Comparison of ENCODE assay signal across 10 mouse cellular contexts in genomic region chr8:121085011-121085410, GRCm38 (mm10). TPM values are rescaled to one million over a fixed set of nuclear protein-coding genes. Genes with fewer than 3 reads are reported as not detected.
DNase-seq lines count a peak whose midpoint lies in the region; ATAC-seq lines count a peak whose summit lies in the region.
"Had no signal": no experiment of that assay in that cellular context is flagged by ENCODE, and none has a peak within 500 bp of the region (broad histone marks: within the 10 kb centered on the region; RNA-seq: fewer than 3 reads in every experiment).

No protein-coding gene starts in this region.

- DNase-seq in kidney, adult 9 months = no peak
- DNase-seq in limb, embryonic 11.5 days (ENCODE audit: low spot score) = no peak
- no peak for DNase-seq in neural tube, embryonic 11.5 days (ENCODE audit: low spot score)
- DNase-seq in layer of hippocampus, postnatal 25 days (ENCODE audit: extremely low spot score in 1 of 2, low spot score in 1 of 2) = no peak
- DNase-seq in cerebellum, adult 11 months = no peak

- H3K4me1 ChIP-seq in kidney, embryonic 15.5 days = peaks cover 46% of the 10 kb centered on the region
- peaks cover 40% of the 10 kb centered on the region for H3K4me1 ChIP-seq in embryonic facial prominence, embryonic 15.5 days
- peaks cover 25% of the 10 kb centered on the region for H3K4me1 ChIP-seq in limb, embryonic 11.5 days (ENCODE audit: control insufficient read depth, insufficient read depth, low read length)
- H3K4me1 ChIP-seq in neural tube, embryonic 11.5 days (ENCODE audit: control insufficient read depth, insufficient read depth, low read length) = peaks cover 12% of the 10 kb centered on the region

- H3K36me3 ChIP-seq in kidney, embryonic 15.5 days = no peaks in the 10 kb centered on the region
- no peaks in the 10 kb centered on the region for H3K36me3 ChIP-seq in embryonic facial prominence, embryonic 15.5 days
- no peaks in the 10 kb centered on the region for H3K36me3 ChIP-seq in limb, embryonic 11.5 days (ENCODE audit: control insufficient read depth, insufficient read depth, low read length)
- H3K36me3 ChIP-seq in neural tube, embryonic 11.5 days (ENCODE audit: control insufficient read depth, insufficient read depth, low read length) = no peaks in the 10 kb centered on the region

- H3K4me2 ChIP-seq in kidney, embryonic 15.5 days = peak overlapping the region; percentile 98
- H3K4me2 ChIP-seq in embryonic facial prominence, embryonic 15.5 days (replicated peaks) = peak overlapping the region; percentile 97
- peak overlapping the region; percentile 92; the same call in 1 of the 2 replicates for H3K4me2 ChIP-seq in limb, embryonic 11.5 days (ENCODE audit: low read depth, severe bottlenecking)
- peak overlapping the region; percentile 75 for H3K4me2 ChIP-seq in neural tube, embryonic 11.5 days (ENCODE audit: low read depth)

- no peak for ATAC-seq in kidney, embryonic 15.5 days (replicated peaks; ENCODE audit: low FRiP score)
- no peak for ATAC-seq in embryonic facial prominence, embryonic 15.5 days (ENCODE audit: insufficient number of reproducible peaks, low FRiP score, low TSS enrichment, low read depth)
- ATAC-seq in limb, embryonic 11.5 days (ENCODE audit: insufficient number of reproducible peaks, low FRiP score, low TSS enrichment, low read depth) = no peak
- ATAC-seq in neural tube, embryonic 11.5 days (ENCODE audit: insufficient read depth, low FRiP score, low TSS enrichment) = no peak
- no peak for ATAC-seq in megakaryocyte-erythroid progenitor cell, adult 5-6 weeks (replicated peaks; ENCODE audit: low FRiP score, low TSS enrichment, poor library complexity, severe bottlenecking)

- H3K27me3 ChIP-seq in kidney, embryonic 15.5 days = peaks cover 100% of the 10 kb centered on the region
- peaks cover 100% of the 10 kb centered on the region for H3K27me3 ChIP-seq in embryonic facial prominence, embryonic 15.5 days
- peaks cover 96% of the 10 kb centered on the region for H3K27me3 ChIP-seq in limb, embryonic 11.5 days (ENCODE audit: control insufficient read depth, insufficient read depth, low read length)
- H3K27me3 ChIP-seq in neural tube, embryonic 11.5 days (ENCODE audit: control insufficient read depth, insufficient read depth, low read length) = peaks cover 99% of the 10 kb centered on the region

- no peaks in the 10 kb centered on the region for H3K9me3 ChIP-seq in kidney, embryonic 15.5 days (replicated peaks)
- no peaks in the 10 kb centered on the region for H3K9me3 ChIP-seq in embryonic facial prominence, embryonic 15.5 days (replicated peaks)
- H3K9me3 ChIP-seq in limb, embryonic 11.5 days (ENCODE audit: control insufficient read depth, low read length) = no peaks in the 10 kb centered on the region
- no peaks in the 10 kb centered on the region for H3K9me3 ChIP-seq in neural tube, embryonic 11.5 days (ENCODE audit: control insufficient read depth, low read length)

- H3K4me3 ChIP-seq in kidney, embryonic 15.5 days (replicated peaks) = peak overlapping the region; percentile 62
- H3K4me3 ChIP-seq in embryonic facial prominence, embryonic 15.5 days (replicated peaks) = peak overlapping the region; percentile 56
- H3K4me3 ChIP-seq in limb, embryonic 11.5 days (ENCODE audit: low read depth, low read length) = peak overlapping the region; percentile 41; the same call in 1 of the 2 replicates
- H3K4me3 ChIP-seq in neural tube, embryonic 11.5 days (ENCODE audit: low read depth, low read length) = peak overlapping the region; percentile 41

- WGBS in kidney, embryonic 15.5 days = 5% methylated on average over 30 of the region's 30 CpGs
- WGBS in embryonic facial prominence, embryonic 15.5 days = 5% methylated on average over 30 of the region's 30 CpGs
- WGBS in limb, embryonic 11.5 days = 1% methylated on average over 30 of the region's 30 CpGs
- WGBS in neural tube, embryonic 11.5 days = 1% methylated on average over 30 of the region's 30 CpGs

- H3K27ac ChIP-seq in kidney, embryonic 15.5 days = no peak overlapping the region
- H3K27ac ChIP-seq in embryonic facial prominence, embryonic 15.5 days (replicated peaks) = no peak overlapping the region
- H3K27ac ChIP-seq in limb, embryonic 11.5 days (replicated peaks; ENCODE audit: low read depth, low read length) = no peak overlapping the region
- H3K27ac ChIP-seq in neural tube, embryonic 11.5 days (ENCODE audit: low read depth, low read length) = no peak overlapping the region

- H3K9ac ChIP-seq in kidney, embryonic 15.5 days = 0 out of 2 replicates have a peak overlapping the region, but pooled peaks have one; percentile 12
- peak overlapping the region; percentile 23; the same call in 1 of the 2 replicates for H3K9ac ChIP-seq in embryonic facial prominence, embryonic 15.5 days
- H3K9ac ChIP-seq in limb, embryonic 11.5 days (ENCODE audit: low read length) = no peak overlapping the region
- H3K9ac ChIP-seq in neural tube, embryonic 11.5 days (ENCODE audit: low read length) = no peak overlapping the region

RNA-seq across cellular contexts. Expression of gene Foxf1, which starts 0.8 kb away (rescaled TPM):
- polyA plus RNA-seq in kidney, embryonic 15.5 days (2015; fragmentation: Nextera tagmentation; extraction: Ambion mirVana) = 1.6 and 5.2 TPM in 2 replicates
- polyA plus RNA-seq in embryonic facial prominence, embryonic 15.5 days (2015; fragmentation: Nextera tagmentation; extraction: Ambion mirVana) = 9.9 and 10.1 TPM in 2 replicates
- polyA plus RNA-seq in limb, embryonic 11.5 days (2014; fragmentation: Nextera tagmentation; extraction: Ambion mirVana) = 0.27 and 0.65 TPM in 2 replicates
- polyA plus RNA-seq in neural tube, embryonic 11.5 days (2014; fragmentation: Nextera tagmentation; extraction: Ambion mirVana) = 2.6 and 6.1 TPM in 2 replicates
- 1 to 10 TPM in 1 of 2 experiments, under 1 TPM in 1; 0.87 to 1.0 TPM for total RNA-seq in layer of hippocampus, postnatal 25 days (2021)
- not detected in 2 replicates for total RNA-seq in megakaryocyte-erythroid progenitor cell, adult 5-6 weeks (2014; fragmentation: Nextera tagmentation)
- total RNA-seq in megakaryocyte-erythroid progenitor cell, adult 5-6 weeks (2017) = not detected in 2 replicates
- total RNA-seq: hematopoietic stem cell, adult 5-6 weeks; MEL had no signal

RNA-seq across cellular contexts. Expression of gene Mthfsd, which starts 23.2 kb away (rescaled TPM):
- polyA plus RNA-seq in kidney, embryonic 15.5 days (2015; fragmentation: Nextera tagmentation; extraction: Ambion mirVana) = 65.5 and 67.1 TPM in 2 replicates
- 58.2 and 61.3 TPM in 2 replicates for polyA plus RNA-seq in embryonic facial prominence, embryonic 15.5 days (2015; fragmentation: Nextera tagmentation; extraction: Ambion mirVana)
- 61.9 and 64.6 TPM in 2 replicates for polyA plus RNA-seq in limb, embryonic 11.5 days (2014; fragmentation: Nextera tagmentation; extraction: Ambion mirVana)
- polyA plus RNA-seq in neural tube, embryonic 11.5 days (2014; fragmentation: Nextera tagmentation; extraction: Ambion mirVana) = 56.9 and 63.7 TPM in 2 replicates
- total RNA-seq in layer of hippocampus, postnatal 25 days (2021) = 10 to 100 TPM; 35.4 to 40.4 TPM
- 41.2 and 48.6 TPM in 2 replicates for total RNA-seq in megakaryocyte-erythroid progenitor cell, adult 5-6 weeks (2014; fragmentation: Nextera tagmentation)
- 13.7 and 24.8 TPM in 2 replicates for total RNA-seq in megakaryocyte-erythroid progenitor cell, adult 5-6 weeks (2017)

RNA-seq across cellular contexts. Expression of gene Foxc2, which starts 31.0 kb away (rescaled TPM):
- polyA plus RNA-seq in kidney, embryonic 15.5 days (2015; fragmentation: Nextera tagmentation; extraction: Ambion mirVana) = 40.8 and 42.3 TPM in 2 replicates
- 2.3 and 5.6 TPM in 2 replicates for polyA plus RNA-seq in embryonic facial prominence, embryonic 15.5 days (2015; fragmentation: Nextera tagmentation; extraction: Ambion mirVana)
- 3.2 and 4.2 TPM in 2 replicates for polyA plus RNA-seq in limb, embryonic 11.5 days (2014; fragmentation: Nextera tagmentation; extraction: Ambion mirVana)
- 15.4 and 15.5 TPM in 2 replicates for polyA plus RNA-seq in neural tube, embryonic 11.5 days (2014; fragmentation: Nextera tagmentation; extraction: Ambion mirVana)
- total RNA-seq in layer of hippocampus, postnatal 25 days (2021) = under 1 TPM; 0.66 to 0.82 TPM
- total RNA-seq in megakaryocyte-erythroid progenitor cell, adult 5-6 weeks (2014; fragmentation: Nextera tagmentation) = not detected in 2 replicates
- not detected in 2 replicates for total RNA-seq in megakaryocyte-erythroid progenitor cell, adult 5-6 weeks (2017)
- total RNA-seq: hematopoietic stem cell, adult 5-6 weeks had no signal

RNA-seq across cellular contexts. Expression of gene Foxl1, which starts 42.7 kb away (rescaled TPM):
- polyA plus RNA-seq in kidney, embryonic 15.5 days (2015; fragmentation: Nextera tagmentation; extraction: Ambion mirVana) = 6.7 and 6.9 TPM in 2 replicates
- polyA plus RNA-seq in embryonic facial prominence, embryonic 15.5 days (2015; fragmentation: Nextera tagmentation; extraction: Ambion mirVana) = 0.25 and 0.31 TPM in 2 replicates
- 0.07 TPM in 1 of 2 replicates, not detected in the other for polyA plus RNA-seq in limb, embryonic 11.5 days (2014; fragmentation: Nextera tagmentation; extraction: Ambion mirVana)
- 1.1 and 1.3 TPM in 2 replicates for polyA plus RNA-seq in neural tube, embryonic 11.5 days (2014; fragmentation: Nextera tagmentation; extraction: Ambion mirVana)
- not detected for total RNA-seq in layer of hippocampus, postnatal 25 days (2021)
- total RNA-seq in megakaryocyte-erythroid progenitor cell, adult 5-6 weeks (2014; fragmentation: Nextera tagmentation) = not detected in 2 replicates
- total RNA-seq in megakaryocyte-erythroid progenitor cell, adult 5-6 weeks (2017) = not detected in 2 replicates
- total RNA-seq: hematopoietic stem cell, adult 5-6 weeks had no signal

Comparison
In these comparisons a context has a peak if more than half of its experiments do, and no peak if none do; other contexts are left out.
1. H3K9ac ChIP-seq: peak in kidney, embryonic 15.5 days (single experiment) and embryonic facial prominence, embryonic 15.5 days (single experiment); none in limb, embryonic 11.5 days (single experiment) and neural tube, embryonic 11.5 days (single experiment).
2. Peak in every context shown above with its lines, with median percentiles within 50 percentile points of each other: H3K4me2 ChIP-seq and H3K4me3 ChIP-seq.